Mouse (Mus musculus) bone marrow macrophage, adult 2 months (primary cell): ENCODE measurements around the gene Sez6l.

Source experiments
- CTCF ChIP-seq: IDR thresholded peaks from 2 replicates; pipeline ENCODE4 v1.5.1; 2012; ENCODE audit warnings: low read depth, mild to moderate bottlenecking, low read length, moderate library complexity
- POLR2A ChIP-seq: IDR thresholded peaks from 2 replicates; pipeline ENCODE4 v1.6.1; 2012; ENCODE audit warnings: mild to moderate bottlenecking, low read depth, low read length, borderline replicate concordance

DNA sequence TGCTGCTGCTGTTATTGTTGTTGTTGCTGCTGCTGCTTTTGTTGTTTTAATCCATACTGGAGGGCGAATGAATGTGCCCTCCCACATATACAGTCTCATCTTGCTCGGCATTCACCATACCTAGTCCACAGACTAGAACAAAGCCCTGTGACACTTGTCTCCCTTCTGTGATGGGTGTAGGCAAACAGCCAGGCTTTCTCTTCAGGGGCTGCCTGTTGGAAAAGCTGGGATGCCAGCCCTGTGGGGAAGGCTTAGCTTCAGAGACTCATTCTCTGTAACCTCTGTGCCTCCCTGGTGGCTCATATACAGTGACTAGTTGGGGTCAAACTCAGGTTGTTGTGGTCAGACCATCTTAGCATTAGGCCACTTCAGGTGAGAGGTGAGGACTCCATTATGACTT lies 30.1 kb upstream of the Sez6l start:
- no peak for TF ChIP-seq CTCF
- no peak for TF ChIP-seq POLR2A
